Mouse (Mus musculus): ENCODE measurements around the gene Gm9903.

- TF ChIP-seq POLR2A (IDR thresholded peaks at IDR 0.05; ENCODE audit: low read depth, low read length) (no peak), EP300 (IDR thresholded peaks at IDR 0.05; ENCODE audit: low read length) (no peak), CHD2 (IDR thresholded peaks at IDR 0.05; ENCODE audit: low read length) (no peak), ETS1 (conservative IDR thresholded peaks at IDR 0.05; ENCODE audit: low read depth, low read length) (no peak), TCF12 (IDR thresholded peaks at IDR 0.05; ENCODE audit: low read depth, low read length) (no peak), CTCF (conservative IDR thresholded peaks at IDR 0.05 in 1 of 2, IDR thresholded peaks at IDR 0.05 in 1 of 2; ENCODE audit: low read depth in 2 of 2, low read length in 2 of 2) (no peak), MYC (IDR thresholded peaks at IDR 0.05; ENCODE audit: low read depth, low read length) (no peak), USF2 (conservative IDR thresholded peaks at IDR 0.05; ENCODE audit: low read depth, low read length) (no peak), MXI1 (IDR thresholded peaks at IDR 0.05; ENCODE audit: low read depth, low read length) (no peak), USF1 (IDR thresholded peaks at IDR 0.05; ENCODE audit: low read depth, low read length) (no peak), NRF1 (IDR thresholded peaks at IDR 0.05; ENCODE audit: low read depth, low read length) (no peak)
Measured at GRCm38 (mm10) chr5:33623766-33624165, 6.0 kb upstream of the Gm9903 start.

All from CH12.LX (cell line).